Comparison of ENCODE assay signal across 23 mouse cellular contexts in genomic region chrX:12142832-12143231, GRCm38 (mm10). TPM values are rescaled to one million over a fixed set of nuclear protein-coding genes. Genes with fewer than 3 reads are reported as not detected.
A peak's percentile ranks its signal among the peaks of the same experiment; 100 is the strongest.
DNase-seq lines count a peak whose midpoint lies in the region; ATAC-seq and TF ChIP-seq lines count a peak whose summit lies in the region.
"Had no signal": no experiment of that assay in that cellular context is flagged by ENCODE, and none has a peak within 500 bp of the region (broad histone marks: within the 10 kb centered on the region; RNA-seq: fewer than 3 reads in every experiment).

No protein-coding gene starts in this region.

- WGBS in midbrain, embryonic 11.5 days = 57% methylated on average over 5 of the region's 5 CpGs
- WGBS in midbrain, postnatal 0 days = 70% methylated on average over 5 of the region's 5 CpGs

- peaks cover 19% of the 10 kb centered on the region for H3K4me1 ChIP-seq in midbrain, embryonic 11.5 days (ENCODE audit: control insufficient read depth, insufficient read depth, low read length)
- no peaks in the 10 kb centered on the region for H3K4me1 ChIP-seq in midbrain, postnatal 0 days (ENCODE audit: insufficient read depth, low read length)

- H3K27ac ChIP-seq in midbrain, embryonic 11.5 days (ENCODE audit: low read depth, low read length) = no peak overlapping the region
- H3K27ac ChIP-seq in midbrain, postnatal 0 days (ENCODE audit: low read depth, low read length) = no peak overlapping the region
- H3K27ac ChIP-seq: embryonic facial prominence, embryonic 13.5 days; embryonic facial prominence, embryonic 15.5 days; forebrain, embryonic 10.5 days; forebrain, embryonic 12.5 days had no signal

- no peak for TF ChIP-seq CTCF in midbrain, postnatal 0 days (IDR thresholded peaks at IDR 0.05)

- H3K9ac ChIP-seq in midbrain, embryonic 11.5 days (ENCODE audit: low read length) = no peak overlapping the region
- H3K9ac ChIP-seq in midbrain, postnatal 0 days (replicated peaks; ENCODE audit: low read length, poor library complexity, severe bottlenecking) = no peak overlapping the region
- H3K9ac ChIP-seq: embryonic facial prominence, embryonic 13.5 days; embryonic facial prominence, embryonic 15.5 days; forebrain, embryonic 12.5 days had no signal

- no peaks in the 10 kb centered on the region for H3K9me3 ChIP-seq in midbrain, embryonic 11.5 days (ENCODE audit: control insufficient read depth, low read length)
- H3K9me3 ChIP-seq in midbrain, postnatal 0 days (ENCODE audit: low read length) = no peaks in the 10 kb centered on the region
- H3K9me3 ChIP-seq: embryonic facial prominence, embryonic 13.5 days; embryonic facial prominence, embryonic 15.5 days; forebrain, embryonic 10.5 days; forebrain, embryonic 12.5 days had no signal

- H3K36me3 ChIP-seq in midbrain, embryonic 11.5 days (ENCODE audit: control insufficient read depth, insufficient read depth, low read length) = no peaks in the 10 kb centered on the region
- no peaks in the 10 kb centered on the region for H3K36me3 ChIP-seq in midbrain, postnatal 0 days (ENCODE audit: insufficient read depth, low read length)
- H3K36me3 ChIP-seq: embryonic facial prominence, embryonic 13.5 days; embryonic facial prominence, embryonic 15.5 days; forebrain, embryonic 10.5 days; forebrain, embryonic 12.5 days had no signal

- H3K4me3 ChIP-seq in midbrain, embryonic 11.5 days (ENCODE audit: low read depth, low read length) = no peak overlapping the region
- H3K4me3 ChIP-seq in midbrain, postnatal 0 days (ENCODE audit: low read depth, low read length) = no peak overlapping the region
- H3K4me3 ChIP-seq: embryonic facial prominence, embryonic 13.5 days; embryonic facial prominence, embryonic 15.5 days; erythroblast, embryonic 14.5 days; forebrain, embryonic 10.5 days; forebrain, embryonic 12.5 days had no signal

- peaks cover 33% of the 10 kb centered on the region for H3K27me3 ChIP-seq in midbrain, embryonic 11.5 days (ENCODE audit: control insufficient read depth, insufficient read depth, low read length)
- peaks cover 12% of the 10 kb centered on the region for H3K27me3 ChIP-seq in midbrain, postnatal 0 days (ENCODE audit: insufficient read depth, low read length)

- intact Hi-C loops in heart, postnatal 36 days (cut with DNase I) = no loop called here

- DNase-seq in heart, adult 11 months = peak; percentile 53
- no peak for DNase-seq in heart, postnatal 36 days
- peak; percentile 79 for DNase-seq in midbrain, embryonic 11.5 days (ENCODE audit: low spot score, missing footprints)
- DNase-seq in midbrain, postnatal 0 days (ENCODE audit: low spot score) = no peak
- DNase-seq in left cerebral cortex, adult 18-20 months (ENCODE audit: low spot score in 2 of 2) = no peak
- DNase-seq in kidney, postnatal 14 days = no peak
- DNase-seq: adrenal gland, adult 2 months; adrenal gland, postnatal 10 days; adrenal gland, postnatal 25 days; cerebellum, adult 11 months; cerebellum, adult 18-20 months; cerebellum, adult 8-10 months; cerebellum, adult 9-11 months; cerebellum, postnatal 14 days; embryo, embryonic 11 days had no signal

- H3K4me2 ChIP-seq in midbrain, embryonic 11.5 days = no peak overlapping the region
- no peak overlapping the region for H3K4me2 ChIP-seq in midbrain, postnatal 0 days (ENCODE audit: low read depth, low read length, poor library complexity, severe bottlenecking)
- H3K4me2 ChIP-seq: embryonic facial prominence, embryonic 13.5 days; embryonic facial prominence, embryonic 15.5 days; forebrain, embryonic 12.5 days had no signal

- ATAC-seq in midbrain, embryonic 11.5 days (ENCODE audit: low FRiP score) = no peak
- no peak for ATAC-seq in midbrain, postnatal 0 days (ENCODE audit: low FRiP score)
- ATAC-seq in granulocyte monocyte progenitor cell, adult 5-6 weeks (replicated peaks; ENCODE audit: poor library complexity, severe bottlenecking) = peak; percentile 73
- ATAC-seq: forebrain, embryonic 14.5 days; forebrain, embryonic 16.5 days had no signal

RNA-seq across cellular contexts. Expression of gene Bcor, which starts 17.3 kb away (rescaled TPM):
- 10 to 100 TPM; 20.0 to 25.9 TPM for total RNA-seq in heart, postnatal 36 days (2021)
- 26.3 and 27.7 TPM in 2 replicates for polyA plus RNA-seq in midbrain, embryonic 11.5 days (2014; fragmentation: Nextera tagmentation; extraction: Ambion mirVana)
- 28.6 and 45.5 TPM in 2 replicates for total RNA-seq in midbrain, postnatal 0 days (2014; rRNA removed)
- polyA plus RNA-seq in midbrain, postnatal 0 days (2015; fragmentation: Nextera tagmentation; extraction: Ambion mirVana) = 11.7 and 12.9 TPM in 2 replicates
- 36.0 and 55.0 TPM in 2 replicates for total RNA-seq in granulocyte monocyte progenitor cell, adult 5-6 weeks (2014; fragmentation: Nextera tagmentation)
- 30.6 and 32.7 TPM in 2 replicates for total RNA-seq in granulocyte monocyte progenitor cell, adult 5-6 weeks (2017)
- 10 to 100 TPM; 36.2 to 37.7 TPM for total RNA-seq in left cerebral cortex, adult 18-20 months (2021)

Comparison
In these comparisons a context has a peak if more than half of its experiments do, and no peak if none do; other contexts are left out.
1. DNase-seq: peak in heart, adult 11 months (single experiment) and midbrain, embryonic 11.5 days (single experiment); none in heart, postnatal 36 days (0 of 2), midbrain, postnatal 0 days (single experiment), left cerebral cortex, adult 18-20 months (0 of 2) and kidney, postnatal 14 days (single experiment).